14 mouse cellular contexts compared by ENCODE assay signal in the genomic region with DNA sequence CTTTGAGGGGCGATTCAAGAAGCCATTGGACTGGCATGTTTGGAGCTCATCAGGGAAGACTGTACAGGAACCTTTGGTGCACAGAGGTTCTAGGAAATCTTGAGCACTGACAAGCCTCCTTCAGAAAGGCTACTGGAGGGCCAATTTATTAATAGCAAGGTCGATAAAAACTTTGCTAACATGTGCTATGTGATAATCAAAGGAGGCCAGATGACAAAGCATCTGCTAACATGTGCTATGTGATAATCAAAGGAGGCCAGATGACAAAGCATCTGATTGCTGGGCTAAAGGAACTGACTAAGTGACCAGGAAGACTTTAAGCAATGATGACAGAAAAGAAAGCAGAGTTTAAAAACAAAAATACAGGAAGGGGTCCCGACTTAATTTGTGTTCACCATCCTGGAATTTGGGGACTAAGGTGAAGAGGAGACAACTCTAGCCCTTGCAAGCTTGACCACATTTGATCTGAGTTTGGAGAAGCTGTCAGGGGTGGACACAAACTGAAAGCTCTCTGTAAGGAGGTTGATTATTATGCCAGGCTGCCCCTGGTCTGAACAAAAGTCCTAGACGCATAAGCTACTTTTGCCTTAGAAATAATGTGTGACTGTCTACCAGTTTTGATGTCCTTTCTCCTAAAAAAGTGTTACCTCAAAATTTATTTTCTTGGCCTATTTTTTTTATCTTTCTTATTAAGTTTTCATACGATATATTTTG.
"Had no signal": no experiment of that assay in that cellular context is flagged by ENCODE, and none has a peak within 500 bp of the region (broad histone marks: within the 10 kb centered on the region; RNA-seq: fewer than 3 reads in every experiment).

No protein-coding gene starts in this region.

- H3K27ac ChIP-seq: layer of hippocampus, adult 2 months; limb, embryonic 12.5 days; lung, embryonic 15.5 days; macrophage; midbrain, embryonic 13.5 days; stomach, embryonic 15.5 days had no signal

- H3K9me3 ChIP-seq: limb, embryonic 12.5 days; lung, embryonic 15.5 days; midbrain, embryonic 13.5 days; stomach, embryonic 15.5 days had no signal

- ATAC-seq: intestine, postnatal 0 days; midbrain, embryonic 13.5 days had no signal

- H3K36me3 ChIP-seq: limb, embryonic 12.5 days; lung, embryonic 15.5 days; midbrain, embryonic 13.5 days; stomach, embryonic 15.5 days had no signal

- H3K9ac ChIP-seq: limb, embryonic 12.5 days; lung, embryonic 15.5 days; midbrain, embryonic 13.5 days; stomach, embryonic 15.5 days had no signal

- H3K4me3 ChIP-seq: layer of hippocampus, adult 2 months; limb, embryonic 12.5 days; lung, embryonic 15.5 days; midbrain, embryonic 13.5 days; stomach, embryonic 15.5 days had no signal

- H3K4me2 ChIP-seq: limb, embryonic 12.5 days; lung, embryonic 15.5 days; midbrain, embryonic 13.5 days; stomach, embryonic 15.5 days had no signal

- H3K27me3 ChIP-seq: limb, embryonic 12.5 days; lung, embryonic 15.5 days; midbrain, embryonic 13.5 days; stomach, embryonic 15.5 days had no signal

- DNase-seq: kidney, adult 9 months; kidney, postnatal 10 days; kidney, postnatal 4 days; lung, postnatal 14 days; right cerebral cortex, postnatal 14 days; thymus, adult 2 months; thymus, postnatal 25 days had no signal

- H3K4me1 ChIP-seq: lung, embryonic 15.5 days; stomach, embryonic 15.5 days had no signal
